Mouse (Mus musculus): ENCODE results near the gene Tprn. TPM values are rescaled to one million over a fixed set of nuclear protein-coding genes. Genes with fewer than 3 reads are reported as not detected.

Gene Tprn
- polyA plus RNA-seq, 1 experiment from 2014 or later = 15.6 TPM

DNA sequence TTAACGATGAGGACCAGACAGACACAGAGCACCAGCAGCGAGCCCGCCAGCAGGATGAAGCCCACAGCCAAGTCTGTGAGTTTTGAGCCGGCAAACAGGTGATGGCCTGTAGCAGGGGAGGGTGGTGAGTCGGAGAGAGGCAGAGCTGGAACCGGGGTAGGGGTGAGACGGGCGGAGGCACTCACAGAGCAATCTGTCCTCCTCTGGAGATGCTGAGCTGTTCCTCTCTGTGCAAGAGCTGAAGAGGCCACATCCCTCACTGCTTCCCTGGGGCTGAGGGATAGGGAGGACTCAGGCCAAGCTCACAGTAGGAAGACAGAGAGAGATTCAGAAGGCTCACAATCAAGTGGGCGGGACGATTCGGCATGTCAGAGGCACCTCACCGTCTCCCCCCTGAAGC, 31.4 kb upstream of the Tprn start:
- peaks cover 7% of the 10 kb centered on the region; the same call in 1 of the 2 replicates for H3K27me3 ChIP-seq (ENCODE audit: control insufficient read depth, insufficient read depth, low read depth, low read length)
- H3K4me2 ChIP-seq (ENCODE audit: low read length) = no peak overlapping the region
- ATAC-seq = no peak
- no peaks in the 10 kb centered on the region for H3K36me3 ChIP-seq (ENCODE audit: control insufficient read depth, insufficient read depth, low read length)
- H3K9me3 ChIP-seq (replicated peaks; ENCODE audit: control insufficient read depth, low read length, poor library complexity, severe bottlenecking) = no peaks in the 10 kb centered on the region
- H3K9ac ChIP-seq (ENCODE audit: low read depth, low read length) = no peak overlapping the region
- H3K4me1 ChIP-seq (ENCODE audit: control insufficient read depth, insufficient read depth, low read length) = peaks cover 4% of the 10 kb centered on the region; the same call in 1 of the 2 replicates
- WGBS = 57% methylated on average over 12 of the region's 12 CpGs
- no peak overlapping the region for H3K4me3 ChIP-seq (ENCODE audit: low read depth, low read length)
- H3K27ac ChIP-seq (ENCODE audit: low read length) = no peak overlapping the region

DNA sequence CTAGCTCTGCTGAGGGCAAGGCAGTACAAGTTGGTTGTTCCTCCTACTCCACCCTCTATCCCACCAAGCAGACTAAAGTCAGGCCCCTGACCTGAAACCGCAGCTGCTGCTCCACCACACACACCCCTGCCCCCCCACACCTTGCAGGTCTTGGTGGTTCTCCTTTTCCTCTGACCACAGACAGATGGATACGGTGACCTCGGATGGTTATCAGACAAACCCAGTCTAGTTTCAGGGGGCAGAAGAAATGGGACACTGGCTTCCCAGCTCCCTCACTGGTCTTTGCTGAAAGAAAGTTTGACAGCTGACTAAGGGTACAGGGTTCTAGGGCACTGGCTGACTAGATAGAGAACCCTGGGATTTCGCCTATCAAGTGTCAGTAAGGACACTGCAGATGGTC, 29.0 kb upstream of the Tprn start:
- Histone ChIP-seq H3K4me1 (ENCODE audit: control insufficient read depth, insufficient read depth, low read length) (peaks cover 4% of the 10 kb centered on the region; the same call in 1 of the 2 replicates), H3K9ac (ENCODE audit: low read depth, low read length) (no peak overlapping the region), H3K9me3 (replicated peaks; ENCODE audit: control insufficient read depth, low read length, poor library complexity, severe bottlenecking) (no peaks in the 10 kb centered on the region), H3K4me2 (ENCODE audit: low read length) (no peak overlapping the region), H3K4me3 (ENCODE audit: low read depth, low read length) (no peak overlapping the region), H3K27me3 (ENCODE audit: control insufficient read depth, insufficient read depth, low read depth, low read length) (peaks cover 7% of the 10 kb centered on the region; the same call in 1 of the 2 replicates), H3K36me3 (ENCODE audit: control insufficient read depth, insufficient read depth, low read length) (no peaks in the 10 kb centered on the region), H3K27ac (ENCODE audit: low read length) (no peak overlapping the region)
- 76% methylated on average over 4 of the region's 4 CpGs for WGBS
- ATAC-seq = no peak

DNA sequence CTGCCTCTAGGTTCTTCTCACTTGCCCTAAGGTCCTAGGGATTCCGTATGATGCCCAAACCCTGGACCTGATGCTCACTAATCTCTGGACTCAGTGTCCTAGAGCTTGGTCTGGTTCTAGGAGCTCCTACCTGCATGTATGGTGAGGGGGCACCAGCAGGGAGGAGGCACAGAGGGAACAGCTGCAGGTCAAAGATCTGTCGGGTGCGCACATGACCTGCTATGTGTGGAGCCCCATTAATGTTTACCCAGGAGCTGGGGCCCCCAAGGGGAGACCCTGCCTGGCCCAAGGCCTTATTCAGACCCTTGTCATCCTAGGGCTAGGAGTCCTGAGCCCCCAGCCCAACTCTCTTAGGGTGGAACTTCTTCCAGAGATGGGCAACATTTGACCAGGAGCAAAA, 28.4 kb upstream of the Tprn start, which contains the start of gene Slc34a3:
TSS of gene Slc34a3 (minus strand) at position 315 of the 400 bp plus-strand sequence.
- Histone ChIP-seq H3K4me2 (ENCODE audit: low read length) (no peak within 1 kb of the TSS), H3K9me3 (replicated peaks; ENCODE audit: control insufficient read depth, low read length, poor library complexity, severe bottlenecking) (no peaks in the 10 kb centered on the region), H3K4me1 (ENCODE audit: control insufficient read depth, insufficient read depth, low read length) (no peaks in the 10 kb centered on the region; the same call in 1 of the 2 replicates), H3K27ac (ENCODE audit: low read length) (no peak within 1 kb of the TSS), H3K9ac (ENCODE audit: low read depth, low read length) (no peak within 1 kb of the TSS), H3K36me3 (ENCODE audit: control insufficient read depth, insufficient read depth, low read length) (no peaks in the 10 kb centered on the region), H3K4me3 (ENCODE audit: low read depth, low read length) (no peak within 1 kb of the TSS), H3K27me3 (ENCODE audit: control insufficient read depth, insufficient read depth, low read depth, low read length) (peaks cover 7% of the 10 kb centered on the region; the same call in 1 of the 2 replicates)
- no peak for ATAC-seq
- 90% methylated on average over 3 of the region's 3 CpGs for WGBS

DNA sequence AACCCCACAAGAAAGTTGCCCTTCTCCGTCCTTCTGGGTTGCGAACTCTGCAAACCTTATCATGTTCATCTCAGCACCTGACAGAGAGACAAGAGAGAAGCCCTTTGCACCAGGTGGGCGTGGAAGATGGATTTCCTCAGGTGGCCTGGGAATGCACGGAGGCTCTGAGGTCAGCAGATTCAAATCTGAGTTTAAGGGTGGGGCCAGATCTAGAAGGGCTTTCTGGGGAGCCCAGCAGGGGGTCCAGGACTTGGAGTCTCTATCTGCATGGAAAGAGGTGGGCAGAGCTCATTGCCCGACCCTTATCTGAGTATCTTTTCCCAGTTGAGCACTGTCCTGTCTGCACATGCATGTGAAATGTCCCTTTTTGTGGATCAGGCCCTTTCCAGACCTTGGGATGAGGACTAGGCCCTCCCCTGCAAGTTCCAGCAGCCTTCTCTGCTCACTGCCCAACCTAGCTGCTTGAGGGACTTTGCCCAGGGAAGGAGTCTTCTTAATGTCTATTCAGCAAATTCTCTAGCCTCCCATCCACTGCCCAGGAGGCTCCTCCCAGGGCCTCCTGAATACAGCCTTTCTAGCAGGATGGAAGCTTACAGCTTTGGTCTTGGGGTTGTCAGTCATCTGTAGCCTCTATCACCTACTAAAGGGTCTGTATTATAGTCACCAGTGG, 27.7 kb upstream of the Tprn start:
- Histone ChIP-seq H3K27me3 (ENCODE audit: control insufficient read depth, insufficient read depth, low read depth, low read length) (peaks cover 7% of the 10 kb centered on the region; the same call in 1 of the 2 replicates), H3K4me3 (ENCODE audit: low read depth, low read length) (no peak overlapping the region), H3K4me2 (ENCODE audit: low read length) (no peak overlapping the region), H3K4me1 (ENCODE audit: control insufficient read depth, insufficient read depth, low read length) (no peaks in the 10 kb centered on the region), H3K36me3 (ENCODE audit: control insufficient read depth, insufficient read depth, low read length) (no peaks in the 10 kb centered on the region), H3K9me3 (replicated peaks; ENCODE audit: control insufficient read depth, low read length, poor library complexity, severe bottlenecking) (no peaks in the 10 kb centered on the region), H3K9ac (ENCODE audit: low read depth, low read length) (no peak overlapping the region), H3K27ac (ENCODE audit: low read length) (no peak overlapping the region)
- no peak for ATAC-seq
- 77% methylated on average over 5 of the region's 5 CpGs for WGBS

DNA sequence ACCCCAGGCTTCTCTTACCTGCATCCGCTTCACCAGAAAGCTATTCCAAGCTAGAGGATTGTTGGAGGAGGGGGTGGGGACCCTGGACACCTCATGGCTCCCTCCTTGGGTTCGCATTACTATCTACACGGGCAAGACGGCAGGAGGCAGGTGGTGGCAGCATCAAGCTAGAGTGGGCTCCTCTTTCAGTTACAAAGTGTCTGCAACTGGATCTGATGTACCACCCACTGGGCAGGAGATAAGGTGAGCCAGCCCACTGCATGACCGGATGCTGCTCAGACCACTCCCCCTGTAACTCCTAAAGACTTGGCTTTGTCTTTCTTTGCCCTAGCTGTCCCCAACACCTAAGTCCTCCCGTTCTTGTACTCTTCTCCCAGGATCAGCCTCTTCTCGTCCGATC, 25.8 kb upstream of the Tprn start, which contains the start of gene Rnf224:
TSS of gene Rnf224 (minus strand) at position 174 of the 400 bp plus-strand sequence.
- peaks cover 9% of the 10 kb centered on the region; the same call in 1 of the 2 replicates for H3K4me1 ChIP-seq (ENCODE audit: control insufficient read depth, insufficient read depth, low read length)
- no peak within 1 kb of the TSS for H3K27ac ChIP-seq (ENCODE audit: low read length)
- no peak for ATAC-seq
- WGBS = 46% methylated on average over 8 of the region's 8 CpGs
- no peaks in the 10 kb centered on the region for H3K9me3 ChIP-seq (replicated peaks; ENCODE audit: control insufficient read depth, low read length, poor library complexity, severe bottlenecking)
- H3K4me2 ChIP-seq (ENCODE audit: low read length) = no peak within 1 kb of the TSS
- H3K36me3 ChIP-seq (ENCODE audit: control insufficient read depth, insufficient read depth, low read length) = no peaks in the 10 kb centered on the region
- no peak within 1 kb of the TSS for H3K9ac ChIP-seq (ENCODE audit: low read depth, low read length)
- H3K27me3 ChIP-seq (ENCODE audit: control insufficient read depth, insufficient read depth, low read depth, low read length) = peaks cover 7% of the 10 kb centered on the region; the same call in 1 of the 2 replicates
- no peak within 1 kb of the TSS for H3K4me3 ChIP-seq (ENCODE audit: low read depth, low read length)

DNA sequence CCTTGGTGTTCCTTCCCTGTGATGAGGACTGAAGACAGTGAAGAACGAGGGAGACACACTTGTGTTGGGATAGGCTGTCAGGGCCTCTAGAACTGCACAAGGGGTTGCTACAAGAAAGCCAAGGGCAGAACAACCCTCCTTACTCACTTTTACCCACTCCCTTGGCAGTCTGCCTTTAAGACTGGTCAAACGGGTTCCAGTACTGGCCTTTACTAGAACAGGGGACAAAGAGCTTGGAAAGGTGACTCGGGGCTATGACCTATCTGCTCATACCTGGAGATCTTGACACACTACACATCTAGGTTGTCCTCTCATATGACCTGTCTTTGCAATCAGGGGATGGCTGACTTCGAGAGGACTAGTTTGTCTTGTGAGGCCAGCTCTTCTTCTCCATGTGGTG, 24.9 kb upstream of the Tprn start:
- H3K4me3 ChIP-seq (ENCODE audit: low read depth, low read length) = no peak overlapping the region
- no peaks in the 10 kb centered on the region for H3K9me3 ChIP-seq (replicated peaks; ENCODE audit: control insufficient read depth, low read length, poor library complexity, severe bottlenecking)
- H3K4me1 ChIP-seq (ENCODE audit: control insufficient read depth, insufficient read depth, low read length) = peaks cover 11% of the 10 kb centered on the region; the same call in 1 of the 2 replicates
- H3K4me2 ChIP-seq (ENCODE audit: low read length) = no peak overlapping the region
- no peak overlapping the region for H3K27ac ChIP-seq (ENCODE audit: low read length)
- peaks cover 7% of the 10 kb centered on the region; the same call in 1 of the 2 replicates for H3K27me3 ChIP-seq (ENCODE audit: control insufficient read depth, insufficient read depth, low read depth, low read length)
- WGBS = 73% methylated on average over 4 of the region's 4 CpGs
- no peak for ATAC-seq
- H3K9ac ChIP-seq (ENCODE audit: low read depth, low read length) = no peak overlapping the region
- no peaks in the 10 kb centered on the region for H3K36me3 ChIP-seq (ENCODE audit: control insufficient read depth, insufficient read depth, low read length)

DNA sequence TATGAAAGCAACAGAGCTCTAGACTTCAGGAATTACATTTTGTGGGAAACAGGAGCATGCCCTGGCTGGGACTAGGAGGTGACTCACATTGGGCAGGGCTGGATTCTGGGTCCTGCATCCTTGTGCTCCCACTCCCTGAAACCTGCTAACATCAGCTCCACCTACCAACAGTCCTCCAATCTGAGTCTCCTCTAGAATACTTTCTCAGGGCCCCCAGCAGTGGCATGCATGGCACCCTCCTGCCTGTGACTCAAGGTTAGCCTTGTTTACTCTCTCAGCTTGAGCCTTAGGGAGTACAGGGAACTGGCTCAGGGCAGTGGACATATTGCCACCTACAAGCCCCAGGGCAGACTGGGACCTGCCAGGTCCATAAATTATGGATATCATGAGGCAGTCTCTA, 24.3 kb upstream of the Tprn start:
- Histone ChIP-seq H3K9me3 (replicated peaks; ENCODE audit: control insufficient read depth, low read length, poor library complexity, severe bottlenecking) (no peaks in the 10 kb centered on the region), H3K4me2 (ENCODE audit: low read length) (no peak overlapping the region), H3K36me3 (ENCODE audit: control insufficient read depth, insufficient read depth, low read length) (no peaks in the 10 kb centered on the region), H3K27me3 (ENCODE audit: control insufficient read depth, insufficient read depth, low read depth, low read length) (peaks cover 7% of the 10 kb centered on the region; the same call in 1 of the 2 replicates), H3K4me1 (ENCODE audit: control insufficient read depth, insufficient read depth, low read length) (peaks cover 14% of the 10 kb centered on the region), H3K27ac (ENCODE audit: low read length) (no peak overlapping the region), H3K9ac (ENCODE audit: low read depth, low read length) (no peak overlapping the region), H3K4me3 (ENCODE audit: low read depth, low read length) (no peak overlapping the region)
- ATAC-seq = no peak

DNA sequence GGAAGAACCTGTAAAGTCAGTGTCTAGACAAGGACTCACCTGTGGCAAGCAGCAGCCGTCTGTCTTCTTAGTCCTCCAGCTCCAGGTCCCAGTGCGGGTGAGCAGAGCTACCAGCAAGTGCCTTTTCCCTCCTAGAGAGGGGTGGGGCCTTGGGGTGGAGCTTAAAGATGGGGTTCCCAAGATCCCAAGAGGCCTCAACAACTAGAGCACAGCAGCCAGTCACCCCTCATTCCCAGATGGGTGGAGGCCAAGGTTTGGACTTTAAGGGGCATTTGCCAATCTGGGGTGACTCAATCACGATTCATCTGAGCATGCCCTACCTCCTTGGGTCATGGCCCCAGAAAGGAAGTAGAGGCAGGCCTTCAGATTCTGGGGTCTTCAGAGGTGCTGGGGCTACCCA, 22.7 kb upstream of the Tprn start:
- ATAC-seq = no peak
- no peak overlapping the region for H3K4me2 ChIP-seq (ENCODE audit: low read length)
- WGBS = 95% methylated on average over 3 of the region's 3 CpGs
- H3K36me3 ChIP-seq (ENCODE audit: control insufficient read depth, insufficient read depth, low read length) = no peaks in the 10 kb centered on the region; the same call in 1 of the 2 replicates
- no peaks in the 10 kb centered on the region for H3K9me3 ChIP-seq (replicated peaks; ENCODE audit: control insufficient read depth, low read length, poor library complexity, severe bottlenecking)
- no peak overlapping the region for H3K27ac ChIP-seq (ENCODE audit: low read length)
- H3K27me3 ChIP-seq (ENCODE audit: control insufficient read depth, insufficient read depth, low read depth, low read length) = peaks cover 4% of the 10 kb centered on the region; the same call in 1 of the 2 replicates
- peaks cover 20% of the 10 kb centered on the region for H3K4me1 ChIP-seq (ENCODE audit: control insufficient read depth, insufficient read depth, low read length)
- no peak overlapping the region for H3K9ac ChIP-seq (ENCODE audit: low read depth, low read length)
- no peak overlapping the region for H3K4me3 ChIP-seq (ENCODE audit: low read depth, low read length)

DNA sequence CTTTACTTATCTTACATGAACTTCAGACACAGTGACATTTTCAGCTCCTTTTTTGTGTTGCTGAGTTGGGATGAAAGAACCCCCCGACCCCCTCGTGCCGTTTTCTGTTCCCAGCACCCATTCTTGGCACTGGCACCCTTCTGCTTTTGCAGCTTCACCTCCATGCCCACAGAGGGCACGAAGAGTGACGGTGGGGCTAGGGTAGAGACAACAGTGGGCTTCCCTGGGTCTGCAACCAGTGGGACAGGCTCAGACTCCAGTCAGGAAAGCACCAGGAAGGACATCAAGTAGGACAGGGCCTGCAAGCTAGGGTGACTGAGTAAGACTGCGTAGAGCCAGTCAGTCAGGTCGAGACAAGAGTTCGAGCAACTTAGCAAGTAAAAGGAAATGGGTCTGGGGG, 22.1 kb upstream of the Tprn start:
- peak overlapping the region; percentile 77 for H3K4me3 ChIP-seq (ENCODE audit: low read depth, low read length)
- H3K9me3 ChIP-seq (replicated peaks; ENCODE audit: control insufficient read depth, low read length, poor library complexity, severe bottlenecking) = no peaks in the 10 kb centered on the region
- H3K27me3 ChIP-seq (ENCODE audit: control insufficient read depth, insufficient read depth, low read depth, low read length) = no peaks in the 10 kb centered on the region; the same call in 1 of the 2 replicates
- no peaks in the 10 kb centered on the region; the same call in 1 of the 2 replicates for H3K36me3 ChIP-seq (ENCODE audit: control insufficient read depth, insufficient read depth, low read length)
- peak overlapping the region; percentile 49 for H3K9ac ChIP-seq (ENCODE audit: low read depth, low read length)
- peak overlapping the region; percentile 82 for H3K27ac ChIP-seq (ENCODE audit: low read length)
- peak overlapping the region; percentile 92 for H3K4me2 ChIP-seq (ENCODE audit: low read length)
- peak; percentile 15 for ATAC-seq
- H3K4me1 ChIP-seq (ENCODE audit: control insufficient read depth, insufficient read depth, low read length) = peaks cover 20% of the 10 kb centered on the region
- 53% methylated on average over 8 of the region's 8 CpGs for WGBS
